In the genomic region with DNA sequence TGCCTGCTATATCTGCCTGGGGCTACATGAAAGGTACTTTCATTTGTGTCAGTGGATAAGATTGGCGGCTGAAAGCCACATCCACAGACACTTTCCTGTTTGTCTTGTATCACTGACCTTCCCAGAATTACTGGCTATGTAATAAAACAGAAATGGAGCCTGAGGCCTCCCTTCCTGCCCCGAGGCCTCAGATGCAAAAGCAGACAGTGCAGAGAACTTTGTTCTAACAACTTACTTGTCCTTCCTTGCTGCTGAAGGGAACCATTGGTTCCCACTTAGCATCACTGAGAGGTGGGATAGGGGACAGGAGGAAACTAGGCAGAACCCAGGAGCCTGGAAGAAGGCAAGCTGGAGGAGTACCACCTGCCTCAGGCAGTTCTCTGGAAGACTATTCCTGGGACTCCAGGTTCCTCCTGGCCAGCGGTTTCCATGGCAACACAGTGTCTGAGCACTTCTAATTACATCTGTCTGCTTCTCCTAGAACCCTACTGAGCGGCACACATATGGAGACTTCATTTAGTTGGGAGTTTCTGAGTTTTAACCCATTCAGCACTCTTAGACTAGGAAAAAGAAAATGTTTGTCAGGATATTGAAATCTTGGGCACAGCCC, we compare ENCODE assay signal across 11 mouse cellular contexts. TPM values are rescaled to one million over a fixed set of nuclear protein-coding genes. Genes with fewer than 3 reads are reported as not detected.
DNase-seq lines count a peak whose midpoint lies in the region; ATAC-seq and TF ChIP-seq lines count a peak whose summit lies in the region.
"Had no signal": no experiment of that assay in that cellular context is flagged by ENCODE, and none has a peak within 500 bp of the region (broad histone marks: within the 10 kb centered on the region; RNA-seq: fewer than 3 reads in every experiment).

No protein-coding gene starts in this region.

- no peak overlapping the region for H3K9ac ChIP-seq in forebrain, postnatal 0 days
- H3K9ac ChIP-seq in midbrain, embryonic 16.5 days (ENCODE audit: low read depth, low read length): no peak overlapping the region
- H3K9ac ChIP-seq: lung, embryonic 14.5 days had no signal

- no peaks in the 10 kb centered on the region for H3K27me3 ChIP-seq in forebrain, postnatal 0 days (ENCODE audit: insufficient read depth, low read length)
- H3K27me3 ChIP-seq in midbrain, embryonic 16.5 days (ENCODE audit: control insufficient read depth, insufficient read depth, low read depth, low read length): no peaks in the 10 kb centered on the region

- H3K4me2 ChIP-seq in forebrain, postnatal 0 days (ENCODE audit: low read depth): no peak overlapping the region
- H3K4me2 ChIP-seq in midbrain, embryonic 16.5 days (ENCODE audit: low read length): no peak overlapping the region
- H3K4me2 ChIP-seq: lung, embryonic 14.5 days had no signal

- no peaks in the 10 kb centered on the region for H3K36me3 ChIP-seq in forebrain, postnatal 0 days (ENCODE audit: insufficient read depth)
- H3K36me3 ChIP-seq in midbrain, embryonic 16.5 days (ENCODE audit: control insufficient read depth, insufficient read depth, low read length): no peaks in the 10 kb centered on the region

- no peaks in the 10 kb centered on the region for H3K9me3 ChIP-seq in forebrain, postnatal 0 days (ENCODE audit: low read length)
- no peaks in the 10 kb centered on the region for H3K9me3 ChIP-seq in midbrain, embryonic 16.5 days (replicated peaks; ENCODE audit: control insufficient read depth, low read length, poor library complexity, severe bottlenecking)

- no peaks in the 10 kb centered on the region for H3K4me1 ChIP-seq in forebrain, postnatal 0 days (ENCODE audit: insufficient read depth)
- H3K4me1 ChIP-seq in midbrain, embryonic 16.5 days (ENCODE audit: control insufficient read depth, insufficient read depth, low read length): peaks cover 5% of the 10 kb centered on the region

- peak; percentile 56 for ATAC-seq in forebrain, postnatal 0 days
- ATAC-seq in midbrain, embryonic 16.5 days: peak; percentile 79; the same call in 1 of the 2 replicates

- no peak for TF ChIP-seq CTCF in forebrain, postnatal 0 days (IDR thresholded peaks at IDR 0.05; ENCODE audit: low read depth)

- no peak overlapping the region for H3K27ac ChIP-seq in forebrain, postnatal 0 days (ENCODE audit: low read depth, low read length)
- H3K27ac ChIP-seq in midbrain, embryonic 16.5 days (ENCODE audit: low read length): no peak overlapping the region

- peak; percentile 35 to 67 for DNase-seq in frontal cortex, postnatal 36 days (ENCODE audit: low spot score in 2 of 2)
- DNase-seq in frontal cortex, postnatal 25 days (ENCODE audit: low spot score in 2 of 2): no peak
- peak; percentile 83 for DNase-seq in R1 (ENCODE audit: low read depth, low spot score)
- DNase-seq in forebrain, postnatal 0 days: no peak
- no peak for DNase-seq in adrenal gland, postnatal 36 days
- DNase-seq in gastrocnemius, adult 8-10 months (ENCODE audit: low spot score in 2 of 2): no peak
- DNase-seq in cerebellum, postnatal 4 days (ENCODE audit: low spot score in 2 of 2): no peak
- DNase-seq: lung, embryonic 14.5 days had no signal

- H3K4me3 ChIP-seq in forebrain, postnatal 0 days (ENCODE audit: low read depth, low read length): no peak overlapping the region
- no peak overlapping the region for H3K4me3 ChIP-seq in midbrain, embryonic 16.5 days (ENCODE audit: low read depth, low read length)

- 57% methylated on average over 4 of the region's 4 CpGs for WGBS in forebrain, postnatal 0 days
- WGBS in midbrain, embryonic 16.5 days: 58% methylated on average over 4 of the region's 4 CpGs

RNA-seq across cellular contexts. Expression of a gene that starts 26.1 kb away (rescaled TPM):
- total RNA-seq in forebrain, postnatal 0 days (2014; rRNA removed): 62.6 and 78.3 TPM in 2 replicates
- polyA plus RNA-seq in forebrain, postnatal 0 days (2015; fragmentation: Nextera tagmentation; extraction: Ambion mirVana): 67.2 and 67.5 TPM in 2 replicates
- polyA plus RNA-seq in midbrain, embryonic 16.5 days (2015; fragmentation: Nextera tagmentation; extraction: Ambion mirVana): 69.2 and 74.3 TPM in 2 replicates
- 10 to 100 TPM; 59.3 to 87.0 TPM for total RNA-seq in adrenal gland, postnatal 36 days (2021)
- 10 to 100 TPM; 19.3 to 28.8 (median 21.9) TPM for total RNA-seq in gastrocnemius, adult 8-10 months (2022)

RNA-seq across cellular contexts. Expression of a gene that starts 58.2 kb away (rescaled TPM):
- not detected in 2 replicates for total RNA-seq in forebrain, postnatal 0 days (2014; rRNA removed)
- 0.21 and 0.28 TPM in 2 replicates for polyA plus RNA-seq in forebrain, postnatal 0 days (2015; fragmentation: Nextera tagmentation; extraction: Ambion mirVana)
- not detected in 2 replicates for polyA plus RNA-seq in midbrain, embryonic 16.5 days (2015; fragmentation: Nextera tagmentation; extraction: Ambion mirVana)
- total RNA-seq in adrenal gland, postnatal 36 days (2021): under 1 TPM in 1 of 2 experiments, not detected in 1; 0.49 TPM
- total RNA-seq in gastrocnemius, adult 8-10 months (2022): not detected
- total RNA-seq: hematopoietic stem cell, adult 5-6 weeks had no signal
- polyA plus RNA-seq: stomach, embryonic 14.5 days had no signal

Comparison
In these comparisons a context has a peak if more than half of its experiments do, and no peak if none do; other contexts are left out.
1. DNase-seq: peak in frontal cortex, postnatal 36 days (2 of 2) and R1 (single experiment); none in frontal cortex, postnatal 25 days (0 of 2), forebrain, postnatal 0 days (single experiment), adrenal gland, postnatal 36 days (0 of 2), gastrocnemius, adult 8-10 months (0 of 2) and cerebellum, postnatal 4 days (0 of 2).